Mouse (Mus musculus): ENCODE measurements around the gene Ncaph2. TPM values are rescaled to one million over a fixed set of nuclear protein-coding genes. Genes with fewer than 3 reads are reported as not detected.

The Ncaph2 gene
- polyA plus RNA-seq, 1 experiment from 2014 or later, result 162 TPM

GRCm38 (mm10) chr15:89374340-89374739 lies 18.8 kb downstream of the Ncaph2 start:
- WGBS, result 42% methylated on average over 9 of the region's 9 CpGs
- Histone ChIP-seq H3K9ac (peak overlapping the region; percentile 84), H3K4me1 (peaks cover 40% of the 10 kb centered on the region), H3K4me3 (peak overlapping the region; percentile 66), H3K9me3 (no peaks in the 10 kb centered on the region), H3K4me2 (replicated peaks) (peak overlapping the region; percentile 85), H3K27me3 (peaks cover 42% of the 10 kb centered on the region), H3K36me3 (peaks cover 35% of the 10 kb centered on the region), H3K27ac (peak overlapping the region; percentile 87; the same call in 1 of the 2 replicates)
- no peak for ATAC-seq (ENCODE audit: low FRiP score, low read depth)

DNA sequence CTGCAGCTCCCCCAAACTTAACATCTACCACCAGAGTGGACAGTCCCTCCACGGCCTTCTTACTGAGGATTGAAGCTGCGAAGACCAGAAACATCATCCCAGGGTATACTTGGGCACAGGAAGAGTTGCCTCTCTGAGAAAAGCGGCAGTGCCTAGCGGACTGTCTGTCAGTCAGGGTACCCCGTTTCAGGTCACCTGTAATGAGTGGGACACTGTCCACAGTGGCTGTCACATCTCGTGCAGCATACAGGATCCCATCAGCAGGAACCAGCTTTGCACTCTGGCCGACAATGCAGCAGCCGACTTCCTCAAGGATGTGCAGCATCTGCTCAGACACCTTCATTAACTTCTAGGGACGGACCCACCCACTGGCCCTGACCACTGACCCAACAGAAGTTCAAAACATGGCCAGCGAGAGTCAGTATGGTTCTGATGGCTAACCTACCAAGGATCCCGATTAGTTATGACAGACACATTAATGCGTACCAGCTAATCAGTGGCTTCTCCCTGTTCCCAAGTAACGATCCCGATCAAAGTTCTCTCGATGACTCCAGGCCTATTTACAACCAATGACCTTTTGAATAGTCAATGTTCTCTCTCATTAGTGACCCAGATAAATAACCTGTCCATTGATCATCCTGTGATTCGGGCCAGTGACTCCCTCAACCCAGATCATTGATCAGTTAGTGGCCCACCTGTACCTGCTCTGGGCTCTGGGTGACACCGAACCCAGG lies 19.4 kb downstream of the Ncaph2 start:
- 0 out of 2 replicates have a peak overlapping the region, but pooled peaks have one; percentile 85 for H3K4me2 ChIP-seq (replicated peaks)
- H3K36me3 ChIP-seq, result peaks cover 28% of the 10 kb centered on the region
- WGBS, result 88% methylated on average over 17 of the region's 17 CpGs
- no peak overlapping the region for H3K4me3 ChIP-seq
- no peak for ATAC-seq (ENCODE audit: low FRiP score, low read depth)
- H3K27ac ChIP-seq, result no peak overlapping the region
- H3K27me3 ChIP-seq, result peaks cover 47% of the 10 kb centered on the region
- H3K4me1 ChIP-seq, result peaks cover 42% of the 10 kb centered on the region
- no peaks in the 10 kb centered on the region for H3K9me3 ChIP-seq
- 0 out of 2 replicates have a peak overlapping the region, but pooled peaks have one; percentile 84 for H3K9ac ChIP-seq

DNA sequence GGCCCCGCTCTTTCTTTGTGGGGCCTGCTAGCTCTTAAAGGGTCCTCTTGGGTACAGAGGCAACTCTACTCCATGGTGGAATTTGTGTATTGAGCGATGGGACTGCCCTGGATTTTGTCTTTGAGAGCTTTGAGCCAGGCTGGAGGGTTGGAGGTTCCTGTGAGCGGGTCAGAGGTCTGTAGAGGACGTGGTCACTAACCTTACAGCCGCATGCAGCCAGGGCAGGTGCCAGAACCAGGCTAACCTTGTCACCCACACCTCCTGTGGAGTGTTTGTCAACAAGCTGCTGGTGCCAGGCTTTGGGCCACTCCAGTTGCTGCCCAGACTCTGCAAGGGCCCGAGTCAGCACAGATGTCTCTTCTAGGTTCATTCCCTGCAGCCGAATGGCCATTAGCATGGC lies 20.5 kb downstream of the Ncaph2 start:
- peaks cover 58% of the 10 kb centered on the region for H3K27me3 ChIP-seq
- H3K4me1 ChIP-seq, result peaks cover 42% of the 10 kb centered on the region
- WGBS, result 78% methylated on average over 7 of the region's 7 CpGs

DNA sequence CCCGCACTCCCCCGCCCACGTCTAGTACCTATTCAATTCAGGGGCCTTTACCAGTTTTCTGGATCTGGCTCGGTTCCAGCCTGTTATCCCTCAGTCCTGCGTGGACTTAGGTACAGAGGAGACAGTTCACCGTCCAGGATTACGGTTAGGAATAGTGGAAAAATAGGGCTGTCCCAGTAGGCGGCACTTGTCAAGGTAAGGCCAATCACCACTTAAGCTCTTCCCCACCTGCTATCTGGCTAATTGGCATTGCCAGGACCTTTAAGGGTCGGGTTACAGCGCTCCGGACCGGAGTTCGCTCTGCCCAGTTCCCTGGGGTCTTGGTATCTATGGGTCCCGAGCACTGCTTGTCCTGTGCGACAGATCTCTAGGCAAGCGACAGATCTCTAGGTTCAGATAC lies 21.4 kb downstream of the Ncaph2 start, which contains the start of gene Tymp:
Gene Tymp (minus strand): TSS at position 83 of the 400 bp plus-strand sequence.
- ATAC-seq (ENCODE audit: low FRiP score, low read depth), result no peak
- H3K36me3 ChIP-seq, result peaks cover 8% of the 10 kb centered on the region
- 12% methylated on average over 16 of the region's 16 CpGs for whole genome bisulfite sequencing
- peak within 1 kb of the TSS; percentile 19; the same call in 1 of the 2 replicates for H3K9ac ChIP-seq
- peaks cover 65% of the 10 kb centered on the region for H3K27me3 ChIP-seq
- peak within 1 kb of the TSS; percentile 76 for H3K4me2 ChIP-seq (replicated peaks)
- no peaks in the 10 kb centered on the region for H3K9me3 ChIP-seq
- no peak within 1 kb of the TSS for H3K27ac ChIP-seq
- peaks cover 42% of the 10 kb centered on the region for H3K4me1 ChIP-seq
- no peak within 1 kb of the TSS; the same call in 1 of the 2 replicates for H3K4me3 ChIP-seq

More for the DNA sequence above, 20.5 kb downstream of the Ncaph2 start:
- H3K27ac ChIP-seq, result no peak overlapping the region
- H3K36me3 ChIP-seq, result peaks cover 18% of the 10 kb centered on the region
- no peak overlapping the region for H3K4me3 ChIP-seq
- H3K9me3 ChIP-seq, result no peaks in the 10 kb centered on the region
- no peak overlapping the region for H3K4me2 ChIP-seq (replicated peaks)
- no peak for ATAC-seq (ENCODE audit: low FRiP score, low read depth)
- no peak overlapping the region for H3K9ac ChIP-seq

- ATAC-seq (ENCODE audit: low FRiP score, low read depth), result no peak
- H3K9me3 ChIP-seq, result no peaks in the 10 kb centered on the region
- H3K36me3 ChIP-seq, result peaks cover 4% of the 10 kb centered on the region
- H3K4me2 ChIP-seq (replicated peaks), result peak overlapping the region; percentile 27; the same call in 1 of the 2 replicates
- H3K9ac ChIP-seq, result peak overlapping the region; percentile 19; the same call in 1 of the 2 replicates
- H3K4me1 ChIP-seq, result peaks cover 41% of the 10 kb centered on the region
- no peak overlapping the region for H3K27ac ChIP-seq
- 5% methylated on average over 18 of the region's 18 CpGs for WGBS
- no peak overlapping the region for H3K4me3 ChIP-seq
- peaks cover 69% of the 10 kb centered on the region for H3K27me3 ChIP-seq
Measured at GRCm38 (mm10) chr15:89377362-89377761, 21.8 kb downstream of the Ncaph2 start.

DNA sequence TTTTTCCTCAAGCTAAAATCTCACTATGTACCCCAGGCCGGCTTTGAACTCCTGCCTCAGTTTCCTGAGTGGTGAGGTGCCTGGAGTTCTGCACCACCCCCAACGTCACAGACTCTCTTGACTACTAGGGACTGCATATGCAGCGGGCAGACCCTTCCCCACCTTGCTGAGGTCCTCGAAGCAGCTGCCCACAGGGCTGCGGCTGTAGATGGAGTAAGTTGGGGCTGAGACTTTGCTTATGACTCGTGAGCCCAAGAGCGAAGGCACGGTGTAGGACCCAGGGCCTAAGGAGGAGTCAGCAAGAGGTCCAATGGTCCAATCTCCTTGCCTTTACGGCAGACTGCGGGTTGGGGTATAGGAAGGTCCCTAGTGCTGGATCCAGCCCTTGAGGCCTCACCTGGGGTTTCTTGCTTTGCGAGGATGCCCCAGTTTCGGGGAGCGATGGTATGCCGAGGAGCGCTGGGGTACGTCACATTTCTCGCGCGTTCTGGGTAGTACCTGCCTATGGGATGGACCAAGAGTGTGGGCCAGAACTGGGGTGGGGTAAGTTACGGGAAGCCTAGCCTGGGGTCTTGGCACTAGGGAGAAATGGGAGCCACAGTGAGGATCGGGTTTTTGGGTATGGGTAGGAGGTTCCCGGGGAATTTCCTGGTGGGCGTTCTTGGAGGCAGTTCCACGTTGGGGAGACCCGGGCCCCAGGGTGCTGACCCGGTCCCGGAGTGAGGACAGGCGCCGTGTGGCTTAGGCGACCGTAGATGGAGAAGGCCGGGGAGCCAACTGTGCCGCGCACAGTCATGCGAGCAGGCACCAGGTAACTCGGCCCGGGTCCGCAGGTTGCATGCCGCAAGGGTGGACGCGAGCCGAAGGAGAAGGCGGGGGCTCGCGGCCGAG lies 22.7 kb downstream of the Ncaph2 start:
- no peak overlapping the region for H3K27ac ChIP-seq
- no peaks in the 10 kb centered on the region for H3K9me3 ChIP-seq
- H3K4me1 ChIP-seq, result peaks cover 33% of the 10 kb centered on the region
- peak overlapping the region; percentile 62 for H3K9ac ChIP-seq
- no peak for ATAC-seq (ENCODE audit: low FRiP score, low read depth)
- 13% methylated on average over 43 of the region's 46 CpGs for WGBS
- peaks cover 75% of the 10 kb centered on the region for H3K27me3 ChIP-seq
- no peaks in the 10 kb centered on the region for H3K36me3 ChIP-seq
- H3K4me2 ChIP-seq (replicated peaks), result peak overlapping the region; percentile 76
- H3K4me3 ChIP-seq, result peak overlapping the region; percentile 46

- 1% methylated on average over 33 of the region's 33 CpGs for WGBS
- peaks cover 30% of the 10 kb centered on the region for H3K4me1 ChIP-seq
- peak within 1 kb of the TSS; percentile 46 for H3K4me3 ChIP-seq
- H3K4me2 ChIP-seq (replicated peaks), result peak within 1 kb of the TSS; percentile 76
- H3K36me3 ChIP-seq, result no peaks in the 10 kb centered on the region
- no peak for ATAC-seq (ENCODE audit: low FRiP score, low read depth)
- H3K9me3 ChIP-seq, result no peaks in the 10 kb centered on the region
- peak within 1 kb of the TSS; percentile 62 for H3K9ac ChIP-seq
- H3K27ac ChIP-seq, result no peak within 1 kb of the TSS
- peaks cover 79% of the 10 kb centered on the region for H3K27me3 ChIP-seq
Measured at GRCm38 (mm10) chr15:89378831-89379401, 23.4 kb downstream of the Ncaph2 start, which contains the start of gene Odf3b. Odf3b (minus strand) TSS chr15:89379282.

DNA sequence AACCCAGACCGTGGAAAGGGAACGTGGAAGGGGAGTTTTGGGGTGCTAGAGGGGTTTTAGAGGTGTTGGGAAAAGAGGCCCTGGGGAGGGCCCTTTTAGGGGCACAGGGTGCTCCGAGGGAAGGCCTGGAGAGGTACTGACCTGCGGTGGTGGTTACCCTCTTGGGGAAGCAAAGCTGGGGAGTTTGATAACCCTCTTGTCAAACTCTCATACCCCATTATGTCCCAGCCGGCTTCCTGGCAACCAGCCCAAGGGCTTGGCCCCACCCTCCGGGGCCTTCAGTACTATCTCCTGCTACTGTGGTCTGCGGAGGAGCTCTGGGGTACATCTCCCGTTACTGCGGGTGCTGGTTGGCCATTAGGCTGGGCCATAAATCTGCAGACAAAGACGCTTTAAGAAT lies 23.9 kb downstream of the Ncaph2 start:
- H3K27ac ChIP-seq, result no peak overlapping the region
- no peak for ATAC-seq (ENCODE audit: low FRiP score, low read depth)
- H3K27me3 ChIP-seq, result peaks cover 79% of the 10 kb centered on the region
- peak overlapping the region; percentile 76 for H3K4me2 ChIP-seq (replicated peaks)
- H3K9ac ChIP-seq, result no peak overlapping the region
- H3K4me1 ChIP-seq, result peaks cover 26% of the 10 kb centered on the region
- WGBS, result 10% methylated on average over 10 of the region's 10 CpGs
- H3K4me3 ChIP-seq, result peak overlapping the region; percentile 46
- H3K9me3 ChIP-seq, result no peaks in the 10 kb centered on the region
- no peaks in the 10 kb centered on the region for H3K36me3 ChIP-seq

DNA sequence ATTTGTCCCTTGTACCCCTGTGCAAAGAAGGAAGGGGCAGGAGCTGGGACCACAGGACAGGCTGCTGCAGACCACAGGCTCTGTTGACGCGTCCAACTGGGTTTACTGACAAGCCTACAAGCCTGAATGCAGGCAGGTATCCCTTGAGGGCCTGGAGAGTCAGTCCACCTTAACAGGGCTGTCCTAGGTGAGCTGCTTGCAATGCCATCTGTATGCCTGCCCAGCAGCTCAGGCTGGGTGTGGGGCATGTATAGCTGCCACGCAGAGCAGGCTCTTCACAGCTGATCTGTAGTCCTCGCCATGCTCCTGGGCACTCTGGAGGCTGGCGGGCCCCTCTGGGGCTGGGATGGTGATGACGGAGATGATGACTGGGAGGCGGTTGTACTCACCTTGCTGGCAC lies 29.1 kb downstream of the Ncaph2 start, which contains the start of gene Klhdc7b:
Gene Klhdc7b (plus strand): TSS at position 301 of the 400 bp plus-strand sequence.
- Histone ChIP-seq H3K9me3 (no peaks in the 10 kb centered on the region), H3K4me3 (no peak within 1 kb of the TSS), H3K4me2 (replicated peaks) (no peak within 1 kb of the TSS), H3K27ac (no peak within 1 kb of the TSS), H3K9ac (no peak within 1 kb of the TSS), H3K4me1 (no peaks in the 10 kb centered on the region), H3K36me3 (no peaks in the 10 kb centered on the region), H3K27me3 (peaks cover 61% of the 10 kb centered on the region)
- 87% methylated on average over 7 of the region's 7 CpGs for WGBS
- ATAC-seq (ENCODE audit: low FRiP score, low read depth), result no peak

DNA sequence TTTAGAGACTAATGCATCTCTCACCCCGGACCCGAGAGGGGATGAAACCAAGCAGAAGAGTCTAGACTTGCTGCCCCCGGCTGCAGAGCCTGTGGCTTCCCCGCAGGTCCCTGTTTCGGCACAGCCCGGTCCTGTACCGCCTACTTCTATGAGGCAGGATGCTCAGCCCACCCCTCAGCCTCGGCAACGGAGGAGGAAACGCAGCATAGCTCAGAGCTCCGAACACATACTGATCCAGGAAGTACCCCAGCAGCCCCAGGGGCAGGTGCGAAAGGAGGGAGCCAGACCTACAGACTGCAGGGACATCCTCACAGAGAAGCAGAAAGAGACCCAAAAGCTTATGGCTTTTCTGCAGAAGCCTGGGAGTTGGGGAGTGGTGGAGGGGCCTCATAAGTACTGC lies 31.6 kb downstream of the Ncaph2 start:
- Histone ChIP-seq H3K4me1 (no peaks in the 10 kb centered on the region), H3K27me3 (peaks cover 39% of the 10 kb centered on the region), H3K4me2 (replicated peaks) (no peak overlapping the region), H3K4me3 (no peak overlapping the region), H3K27ac (no peak overlapping the region), H3K36me3 (no peaks in the 10 kb centered on the region), H3K9me3 (no peaks in the 10 kb centered on the region), H3K9ac (no peak overlapping the region)
- no peak for ATAC-seq (ENCODE audit: low FRiP score, low read depth)
- WGBS, result 47% methylated on average over 12 of the region's 12 CpGs

- H3K9me3 ChIP-seq, result no peaks in the 10 kb centered on the region
- no peak for ATAC-seq (ENCODE audit: low FRiP score, low read depth)
- 89% methylated on average over 10 of the region's 10 CpGs for WGBS
- H3K4me3 ChIP-seq, result no peak overlapping the region
- H3K4me2 ChIP-seq (replicated peaks), result no peak overlapping the region
- no peaks in the 10 kb centered on the region for H3K4me1 ChIP-seq
- H3K9ac ChIP-seq, result no peak overlapping the region
- no peaks in the 10 kb centered on the region for H3K36me3 ChIP-seq
- H3K27me3 ChIP-seq, result peaks cover 20% of the 10 kb centered on the region
- no peak overlapping the region for H3K27ac ChIP-seq
Measured at GRCm38 (mm10) chr15:89390081-89390480, 34.6 kb downstream of the Ncaph2 start.

Data from limb, embryonic 13.5 days (tissue).